Mouse (Mus musculus) spleen, postnatal 10 days (tissue): Measurements from ENCODE around the gene Jun.
A peak's percentile ranks its signal among the peaks of the same experiment; 100 is the strongest.

Experiments used
- DNase-seq, 2 experiments: peaks; one replicate each; pipeline ENCODE4 v3.0.0; 2021 to 2022; ENCODE audit warnings: low spot score in 2 of 2

Jun gene

GRCm38 (mm10) chr4:95074319-95074718 lies 22.3 kb upstream of the Jun start:
- DNase-seq: no peak

GRCm38 (mm10) chr4:95073214-95073750 lies 21.3 kb upstream of the Jun start:
- no peak for DNase-seq

DNA sequence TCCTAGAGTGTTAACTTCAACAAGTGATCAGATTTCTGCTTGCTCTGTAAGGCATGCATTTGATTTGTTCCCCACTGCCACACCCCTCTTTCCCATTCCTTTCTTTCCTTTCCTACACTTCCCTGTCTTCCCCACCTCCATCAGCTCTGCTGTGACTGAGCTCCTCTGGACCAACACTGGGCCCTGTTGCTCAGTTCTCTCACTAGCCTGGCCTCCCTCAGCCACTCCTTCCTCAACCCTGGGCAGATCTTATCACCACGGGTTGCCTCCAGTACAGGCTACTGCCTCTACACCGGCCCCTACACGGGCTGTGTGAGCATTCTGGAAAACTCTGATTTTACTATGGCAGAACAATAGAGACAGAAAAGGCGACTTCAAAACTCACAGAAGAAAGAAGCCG lies 18.4 kb upstream of the Jun start:
- DNase-seq: no peak

GRCm38 (mm10) chr4:95068045-95068948 lies 16.3 kb upstream of the Jun start:
- DNase-seq: no peak

DNA sequence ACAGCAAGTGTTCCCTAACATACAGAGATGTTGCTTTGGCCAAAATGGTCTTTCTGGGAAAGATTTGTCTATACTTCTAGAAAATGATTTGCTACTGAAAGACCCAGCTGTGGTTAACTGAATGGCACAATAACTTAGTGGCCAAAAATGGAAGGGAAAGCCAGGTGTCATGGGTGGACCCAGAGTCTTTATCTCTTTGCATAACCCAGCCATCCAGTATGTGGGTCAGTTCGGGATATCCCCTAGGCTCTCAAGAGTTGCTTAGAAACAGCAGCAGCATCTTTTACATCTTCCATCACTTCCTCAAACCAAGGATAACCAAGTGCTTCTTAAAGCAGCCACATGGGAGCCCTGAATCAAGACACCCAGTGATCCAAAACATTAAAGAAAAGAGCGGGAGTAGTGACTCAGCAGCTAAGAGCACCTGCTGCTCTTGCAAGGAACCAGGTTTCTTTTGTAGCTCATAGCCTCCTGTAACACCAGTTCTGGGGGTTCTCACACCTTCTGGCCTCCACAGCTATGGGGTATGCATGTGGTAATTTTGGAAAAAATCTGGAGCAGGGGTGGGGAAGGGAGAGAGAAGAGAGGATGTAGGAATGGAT lies 11.7 kb upstream of the Jun start:
- no peak for DNase-seq

GRCm38 (mm10) chr4:95062873-95063272 lies 10.9 kb upstream of the Jun start:
- DNase-seq: no peak

DNA sequence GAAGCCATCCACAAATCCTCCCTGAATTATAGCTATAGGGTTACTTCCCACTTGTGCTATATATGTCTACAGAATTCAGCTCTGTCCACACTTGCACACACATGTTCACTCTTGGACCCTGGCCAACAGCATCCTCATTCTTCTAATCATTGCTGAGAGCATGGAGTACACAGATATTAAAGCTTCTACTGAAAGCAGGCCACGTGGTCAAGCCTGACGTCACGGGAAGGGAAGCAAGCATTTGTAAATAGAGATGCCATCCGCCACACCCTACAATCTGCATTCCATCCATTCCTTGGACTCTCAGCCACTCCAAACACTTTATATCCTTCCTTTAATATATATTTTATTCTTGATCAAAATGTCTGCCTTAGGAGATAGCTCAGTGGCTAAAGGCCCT lies 5.2 kb upstream of the Jun start:
- DNase-seq: no peak

- DNase-seq: no peak
Observed at GRCm38 (mm10) chr4:95055276-95055675, 3.3 kb upstream of the Jun start.

DNA sequence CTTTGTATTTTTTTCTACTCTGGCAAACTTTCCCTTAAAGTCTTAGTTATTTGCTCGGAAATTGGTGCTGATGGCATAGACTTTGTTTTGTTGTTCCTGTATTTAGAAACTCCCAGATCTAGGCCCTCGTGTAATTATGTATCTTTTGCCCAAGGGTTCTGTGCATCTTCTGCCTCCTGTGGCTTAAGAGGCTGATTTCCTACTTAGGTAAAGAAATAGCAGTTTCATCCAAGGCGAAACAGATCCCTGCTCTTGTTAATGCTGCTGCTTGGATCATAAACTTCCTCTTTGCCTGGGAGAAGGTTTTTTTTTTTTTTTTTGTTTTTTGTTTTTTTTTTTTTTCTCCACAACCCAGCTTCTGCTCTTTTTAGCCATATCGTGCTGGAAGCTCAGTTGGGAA lies 2.3 kb upstream of the Jun start:
- DNase-seq: no peak

DNA sequence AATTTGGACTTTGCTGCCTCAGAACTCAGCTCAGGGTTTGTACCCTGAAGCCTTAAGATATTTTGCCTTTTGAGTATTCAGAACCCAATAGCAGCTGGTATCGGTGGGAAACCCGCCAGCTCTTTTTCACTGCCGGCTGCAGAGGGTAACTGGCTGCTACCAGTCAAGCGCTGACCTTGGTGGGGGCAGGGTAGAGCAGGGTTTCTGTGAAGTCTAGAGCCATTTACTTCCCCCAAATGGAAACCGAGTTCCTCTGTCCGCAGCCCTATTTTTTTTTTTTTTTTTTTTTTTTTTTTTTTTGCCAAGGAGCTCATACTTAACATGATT lies 1.7 kb upstream of the Jun start:
- peak; percentile 9 to 56 for DNase-seq

DNA sequence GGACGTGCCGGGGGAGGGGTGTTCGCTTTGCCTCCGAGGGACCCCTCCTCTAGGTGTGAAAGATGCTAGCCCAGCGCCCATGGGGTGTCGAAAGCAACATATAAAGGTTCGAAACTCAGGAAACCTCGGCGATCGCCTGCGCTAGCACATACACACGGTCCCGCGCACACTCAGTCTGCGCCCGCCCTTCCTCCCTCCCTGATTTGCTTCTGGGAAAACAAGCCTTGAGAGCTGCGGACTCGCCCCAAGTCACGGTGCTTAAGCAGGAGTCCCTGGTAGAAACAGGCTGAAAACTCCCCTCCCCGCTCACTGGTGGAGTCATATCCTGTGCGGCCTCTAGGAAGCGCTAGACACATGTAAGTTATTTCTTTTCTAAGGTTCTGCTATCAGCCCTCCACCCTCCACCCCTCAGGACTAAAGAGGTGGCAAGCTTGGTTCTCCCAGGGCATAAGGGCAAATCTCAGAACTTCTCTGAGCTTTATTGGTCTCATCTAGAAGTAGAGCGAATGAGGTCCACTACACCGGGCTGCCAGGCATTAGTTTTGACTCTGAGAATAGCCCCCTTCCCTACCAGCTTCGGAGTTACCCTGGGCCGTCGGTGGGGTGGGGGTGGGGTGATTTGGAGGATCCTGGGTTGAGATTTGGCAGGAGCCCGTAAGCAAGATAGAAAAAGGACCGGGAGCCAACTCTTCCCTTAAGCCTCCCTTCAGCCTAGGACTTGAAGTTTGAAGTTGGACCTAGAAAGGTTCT lies 1.2 kb upstream of the Jun start:
- DNase-seq: peak; percentile 55 to 83

DNA sequence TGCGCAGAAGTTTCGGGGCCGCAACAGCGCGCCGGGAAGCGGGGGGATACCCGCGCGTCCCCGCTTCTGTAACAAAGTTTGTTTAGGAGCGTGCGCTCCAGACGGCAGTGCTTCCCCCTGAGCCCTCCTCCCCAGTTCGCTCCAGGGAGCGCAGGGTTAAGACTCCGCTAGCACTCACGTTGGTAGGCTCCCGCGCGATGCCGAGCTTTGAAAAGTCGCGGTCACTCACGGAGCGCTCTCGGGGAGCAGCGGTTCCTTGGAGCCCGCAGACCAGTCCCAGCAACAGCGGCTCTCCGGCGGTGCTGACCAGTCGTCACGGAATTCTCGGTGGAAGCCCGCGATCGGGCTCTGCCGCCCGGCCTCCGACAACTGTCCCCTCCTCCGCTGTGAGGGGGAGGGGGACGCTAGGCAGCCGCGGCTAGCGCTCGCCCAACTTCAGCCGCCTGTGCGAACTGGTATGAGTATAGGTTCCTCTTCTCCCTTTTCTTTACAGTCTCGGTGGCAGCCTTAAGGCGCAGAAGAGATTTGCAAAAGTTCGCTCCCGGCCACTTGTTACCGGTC lies 631 bp downstream of the Jun start:
- DNase-seq: peak; percentile 34 to 51

DNA sequence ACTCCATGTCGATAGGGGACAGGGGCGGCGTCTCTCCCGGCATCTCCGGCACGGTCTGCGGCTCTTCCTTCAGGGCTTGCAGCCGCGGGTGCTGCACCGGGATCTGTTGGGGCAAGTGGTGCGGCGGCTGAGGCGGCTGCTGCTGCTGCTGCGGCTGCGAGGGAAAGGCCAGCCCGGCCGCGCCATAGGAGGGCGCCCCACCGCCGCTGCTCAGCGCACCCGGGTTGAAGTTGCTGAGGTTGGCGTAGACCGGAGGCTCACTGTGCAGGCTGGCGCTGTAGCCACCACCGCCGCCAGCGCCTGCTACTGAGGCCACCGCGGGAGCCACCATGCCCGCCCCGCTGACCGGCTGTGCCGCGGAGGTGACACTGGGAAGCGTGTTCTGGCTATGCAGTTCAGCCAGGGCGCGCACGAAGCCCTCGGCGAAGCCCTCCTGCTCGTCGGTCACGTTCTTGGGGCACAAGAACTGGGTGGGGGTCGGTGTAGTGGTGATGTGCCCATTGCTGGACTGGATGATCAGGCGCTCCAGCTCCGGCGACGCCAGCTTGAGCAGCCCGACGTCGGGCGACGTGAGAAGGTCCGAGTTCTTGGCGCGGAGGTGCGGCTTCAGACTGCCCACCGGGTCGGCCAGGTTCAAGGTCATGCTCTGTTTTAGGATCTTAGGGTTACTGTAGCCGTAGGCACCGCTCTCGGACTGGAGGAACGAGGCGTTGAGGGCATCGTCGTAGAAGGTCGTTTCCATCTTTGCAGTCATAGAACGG lies 1.3 kb downstream of the Jun start:
- DNase-seq: peak; percentile 49 to 75

GRCm38 (mm10) chr4:95049884-95050517 lies 2.0 kb downstream of the Jun start:
- DNase-seq: peak; percentile 14 to 62

DNA sequence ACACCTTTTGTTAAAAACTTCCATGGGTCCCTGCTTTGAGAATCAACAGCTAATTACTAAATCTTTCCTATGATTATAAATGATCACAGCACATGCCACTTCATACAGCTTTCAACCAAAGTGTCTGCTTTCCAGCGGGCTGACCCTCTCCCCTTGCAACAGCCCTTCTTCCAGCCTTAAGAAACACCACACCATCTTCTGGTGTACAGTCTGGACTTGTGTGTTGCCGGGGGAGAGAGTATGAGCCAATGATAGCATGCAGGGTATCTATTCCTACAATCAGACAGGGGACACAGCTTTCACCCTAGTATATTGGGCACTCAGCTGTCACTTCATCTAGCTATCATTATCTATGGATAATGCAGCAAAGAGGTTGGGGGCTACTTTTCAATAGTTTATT lies 2.9 kb downstream of the Jun start:
- DNase-seq: no peak

DNA sequence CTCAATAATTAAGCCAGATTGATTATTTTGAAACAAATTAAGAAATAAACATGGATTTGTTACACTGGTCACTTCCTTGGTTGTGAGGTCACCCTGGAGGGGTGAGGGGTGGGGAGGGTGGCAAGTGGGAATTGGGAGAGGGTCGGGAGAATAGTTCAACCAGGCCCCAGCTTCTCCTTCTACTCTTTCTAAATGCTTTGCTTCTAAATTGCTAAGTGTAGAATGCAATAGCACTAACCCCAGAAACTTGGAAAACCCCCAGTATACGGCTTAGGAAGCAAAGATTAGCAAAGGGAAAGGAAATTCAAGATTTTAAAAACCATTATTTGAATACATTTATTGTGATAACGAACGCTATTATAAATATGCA lies 3.3 kb downstream of the Jun start:
- DNase-seq: no peak

DNA sequence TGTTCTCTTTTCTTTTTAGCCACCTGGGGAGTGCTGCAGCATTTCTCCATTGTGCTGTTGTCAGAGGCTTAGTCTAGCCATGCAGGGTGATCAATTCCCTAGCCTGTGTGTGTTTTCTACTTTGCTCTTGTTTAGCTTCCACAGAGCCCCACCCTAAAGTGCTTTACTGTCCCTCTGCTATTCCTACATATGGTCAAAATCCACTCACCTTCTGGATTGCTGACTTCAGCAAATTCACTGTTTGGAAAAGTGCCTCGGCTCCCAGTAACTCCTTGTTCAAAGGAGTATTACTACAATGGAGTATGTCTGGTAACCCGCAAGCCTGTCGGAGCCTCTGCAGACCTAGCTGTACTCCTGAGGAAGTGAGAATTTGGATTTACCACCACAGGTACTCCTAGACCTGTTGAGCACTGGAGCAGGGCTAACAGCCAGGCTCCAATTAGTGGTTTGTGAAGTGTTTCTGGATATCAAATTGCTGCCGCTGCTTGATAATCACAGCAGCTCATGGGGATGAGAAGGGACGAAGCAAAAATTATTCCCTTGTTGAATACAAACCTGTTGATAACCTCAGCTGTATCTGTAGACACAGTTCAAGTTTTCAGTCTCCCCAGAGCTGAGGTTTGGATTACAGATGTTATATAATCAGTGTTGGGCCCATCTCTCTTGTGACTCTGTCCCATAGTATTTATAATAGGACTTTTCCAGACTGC lies 3.8 kb downstream of the Jun start:
- no peak for DNase-seq

DNA sequence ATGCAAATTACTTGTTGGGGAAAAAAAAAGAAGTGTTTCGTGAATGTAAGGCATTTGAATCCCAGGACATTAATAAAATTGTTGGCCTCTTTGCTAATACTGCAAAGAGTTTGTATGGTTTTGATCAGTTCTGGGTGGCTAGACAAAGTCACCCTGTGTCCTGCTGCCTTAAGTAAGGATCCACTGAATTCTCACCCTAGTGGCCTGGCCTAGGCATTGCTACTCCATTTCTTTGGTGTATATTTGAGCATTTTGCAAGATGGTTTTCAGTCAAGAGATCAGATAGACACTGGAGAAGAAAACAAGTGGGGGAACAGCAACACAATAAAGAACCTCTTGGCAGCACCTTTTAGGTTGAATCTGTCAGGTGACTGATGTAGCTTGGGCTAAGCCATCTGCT lies 6.9 kb downstream of the Jun start:
- DNase-seq: no peak

DNA sequence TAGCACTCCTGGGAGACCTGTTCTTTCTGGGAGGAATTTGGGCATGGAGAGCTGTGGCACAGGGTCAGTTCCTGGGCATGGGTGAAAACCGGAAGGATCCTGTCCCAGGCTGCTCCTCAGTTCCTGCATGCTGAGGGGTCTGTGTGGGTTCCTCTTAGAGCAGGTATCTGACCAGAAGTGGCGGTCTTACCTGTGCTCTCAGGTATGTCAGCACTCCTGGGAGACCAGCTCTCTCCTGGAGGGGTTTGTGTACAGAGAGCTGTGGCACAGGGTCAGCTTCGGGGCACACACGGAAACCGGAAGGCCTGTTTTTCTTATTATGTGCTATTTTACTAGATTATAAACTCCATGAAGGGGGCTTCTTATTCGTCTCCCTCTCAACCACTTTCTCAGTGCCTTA lies 7.3 kb downstream of the Jun start:
- no peak for DNase-seq

- DNase-seq: no peak
Observed at GRCm38 (mm10) chr4:95038024-95038423, 14.0 kb downstream of the Jun start.
